Mouse (Mus musculus) adrenal gland, postnatal 4 days (tissue): ENCODE data around the gene Ccl11. TPM values are rescaled to one million over a fixed set of nuclear protein-coding genes. Genes with fewer than 3 reads are reported as not detected.

ENCODE experiments used
- DNase-seq, 2 experiments: peaks; one replicate each; pipeline ENCODE4 v3.0.0; 2021 to 2022; ENCODE audit warnings: low spot score in 2 of 2, mixed read lengths in 2 of 2
- total RNA-seq, 2 experiments: library from RNA; stranded (reverse); gene quantifications; 2 replicates each; pipeline ENCODE4 v1.2.3; 2021

The Ccl11 gene
- total RNA-seq, 2 experiments from 2014 or later, result 3.8 to 4.0 TPM

- peak in 1 of 2 experiments; percentile 16 for DNase-seq
Measured at GRCm38 (mm10) chr11:82047746-82048415, 9.7 kb upstream of the Ccl11 start.

- no peak for DNase-seq
Measured at GRCm38 (mm10) chr11:82053849-82054248, 3.8 kb upstream of the Ccl11 start.

GRCm38 (mm10) chr11:82062226-82062625, 4.6 kb downstream of the Ccl11 start:
- DNase-seq, result no peak

GRCm38 (mm10) chr11:82063454-82063853, 5.8 kb downstream of the Ccl11 start:
- no peak for DNase-seq

- no peak for DNase-seq
Measured at GRCm38 (mm10) chr11:82066953-82067571, 9.4 kb downstream of the Ccl11 start.

- no peak for DNase-seq
Measured at GRCm38 (mm10) chr11:82071076-82071475, 13.5 kb downstream of the Ccl11 start.

- no peak for DNase-seq
Measured at GRCm38 (mm10) chr11:82072374-82072773, 14.8 kb downstream of the Ccl11 start.

GRCm38 (mm10) chr11:82072984-82073383, 15.4 kb downstream of the Ccl11 start:
- no peak for DNase-seq

- no peak for DNase-seq
Measured at GRCm38 (mm10) chr11:82073686-82074085, 16.1 kb downstream of the Ccl11 start.

GRCm38 (mm10) chr11:82077031-82077430, 19.4 kb downstream of the Ccl11 start:
- DNase-seq, result no peak

GRCm38 (mm10) chr11:82078136-82078730, 20.6 kb downstream of the Ccl11 start:
- DNase-seq, result no peak

- no peak for DNase-seq
Measured at GRCm38 (mm10) chr11:82080865-82081264, 23.2 kb downstream of the Ccl11 start.

- no peak for DNase-seq
Measured at GRCm38 (mm10) chr11:82084360-82084759, 26.7 kb downstream of the Ccl11 start.

- no peak for DNase-seq
Measured at GRCm38 (mm10) chr11:82099511-82100323, 42.1 kb downstream of the Ccl11 start.

GRCm38 (mm10) chr11:82101087-82101486, 43.5 kb downstream of the Ccl11 start:
- DNase-seq, result no peak

- DNase-seq, result no peak
Measured at GRCm38 (mm10) chr11:82101529-82101928, 43.9 kb downstream of the Ccl11 start, which contains the start of gene Ccl12. TSS of gene Ccl12 (plus strand) at chr11:82101845.

GRCm38 (mm10) chr11:82109611-82110010, 52.0 kb downstream of the Ccl11 start:
- no peak for DNase-seq

- DNase-seq, result no peak
Measured at GRCm38 (mm10) chr11:82110372-82111248, 53.0 kb downstream of the Ccl11 start.
